Mouse (Mus musculus) embryonic facial prominence, embryonic 14.5 days (tissue): ENCODE results near the gene Olfr247. TPM values are rescaled to one million over a fixed set of nuclear protein-coding genes. Genes with fewer than 3 reads are reported as not detected.

Experiments
- ATAC-seq: fragments of 200-750 bp; cut with Nextera tagmentation; 2 replicates; pipeline ENCODE4 v1.8.0; 2017; ENCODE audit warnings: low read depth, moderate number of reproducible peaks, moderate TSS enrichment
- DNase-seq: peaks from one replicate; pipeline ENCODE4 v3.0.0-alpha.2; 2015; ENCODE audit warnings: low spot score
- H3K27ac ChIP-seq: fragments of 300-500 bp; sonication (generic); replicated peaks from 2 replicates; pipeline ENCODE4 v1.5.1; 2014; ENCODE audit warnings: low read depth, mild to moderate bottlenecking, low read length, moderate library complexity
- H3K27me3 ChIP-seq: fragments of 300-500 bp; sonication (generic); replicated peaks from 2 replicates; pipeline ENCODE4 v1.6.1; 2014; ENCODE audit warnings: low read length; ENCODE audit not compliant: control insufficient read depth, insufficient read depth
- H3K36me3 ChIP-seq: fragments of 300-500 bp; sonication (generic); 2 replicates; pipeline ENCODE4 v1.6.1; 2014; ENCODE audit warnings: low read length, mixed read lengths; ENCODE audit not compliant: control insufficient read depth, insufficient read depth
- H3K4me1 ChIP-seq: fragments of 300-500 bp; sonication (generic); 2 replicates; pipeline ENCODE4 v1.6.1; 2014; ENCODE audit warnings: antibody characterized with exemption, low read length; ENCODE audit not compliant: control insufficient read depth, insufficient read depth
- H3K4me2 ChIP-seq: fragments of 300-500 bp; sonication (generic); 2 replicates; pipeline ENCODE4 v1.6.1; 2014; ENCODE audit warnings: low read depth, mild to moderate bottlenecking, low read length, moderate library complexity, mixed read lengths
- H3K4me3 ChIP-seq: fragments of 300-500 bp; sonication (generic); 2 replicates; pipeline ENCODE4 v1.5.1; 2014; ENCODE audit warnings: low read depth, mild to moderate bottlenecking, low read length
- H3K9ac ChIP-seq: fragments of 300-500 bp; sonication (generic); 2 replicates; pipeline ENCODE4 v1.6.1; 2014; ENCODE audit warnings: low read depth, mild to moderate bottlenecking, low read length, moderate library complexity, mixed read lengths
- H3K9me3 ChIP-seq: fragments of 300-500 bp; sonication (generic); 2 replicates; pipeline ENCODE4 v1.6.1; 2016; ENCODE audit warnings: low read length; ENCODE audit not compliant: control insufficient read depth
- WGBS: fragments of 180-500 bp; shearing (Covaris S2); extraction: QIAGEN DNeasy Blood & Tissue Kit; methylation state at CpG from one replicate; pipeline ENCODE4 v1.1.7; 2014; 5-methylcytosine and 5-hydroxymethylcytosine counted together
- polyA plus RNA-seq: library from polyadenylated mRNA; unstranded; fragments of >200 nt; fragmentation: Nextera tagmentation; extraction: Ambion mirVana; gene quantifications from 2 replicates; pipeline ENCODE4 v1.2.1, GENCODE M21; 2014

Olfr247 gene
- polyA plus RNA-seq, 1 experiment from 2014 or later: not detected

DNA sequence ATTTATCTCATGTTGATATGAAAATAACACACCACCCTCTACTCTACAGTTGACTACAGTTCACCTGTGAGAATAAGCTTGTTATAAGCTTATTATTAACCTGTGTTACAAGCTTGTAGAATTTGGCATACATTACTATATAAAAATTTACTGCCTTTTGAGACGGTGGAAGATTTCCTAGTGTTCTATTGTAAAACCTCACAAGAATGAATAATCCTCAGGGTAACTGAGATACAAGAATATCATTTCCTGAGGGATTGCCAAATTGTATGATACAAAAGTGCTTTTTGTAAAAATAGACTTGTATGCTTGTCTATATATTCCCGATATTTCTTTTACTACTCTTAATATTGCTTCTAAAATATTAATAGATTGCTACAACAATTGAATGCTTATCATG lies 26.9 kb downstream of the Olfr247 start, which contains the start of gene Olfr818:
TSS of gene Olfr818 (minus strand) at position 101 of the 400 bp plus-strand sequence.
- H3K27me3 ChIP-seq: no peaks in the 10 kb centered on the region
- H3K4me2 ChIP-seq: no peak within 1 kb of the TSS
- H3K9ac ChIP-seq: no peak within 1 kb of the TSS
- DNase-seq: no peak
- no peaks in the 10 kb centered on the region for H3K36me3 ChIP-seq
- H3K9me3 ChIP-seq: no peaks in the 10 kb centered on the region
- no peaks in the 10 kb centered on the region for H3K4me1 ChIP-seq
- 92% methylated on average over 2 of the region's 2 CpGs for WGBS
- H3K4me3 ChIP-seq: no peak within 1 kb of the TSS
- ATAC-seq: no peak
- H3K27ac ChIP-seq: no peak within 1 kb of the TSS

Other genes starting within 250 kb of the Olfr247 start
- gene Olfr805, start 246.8 kb downstream of the Olfr247 start, polyA plus RNA-seq: not detected in 2 replicates
- gene Olfr806, start 234.2 kb downstream of the Olfr247 start, polyA plus RNA-seq: not detected in 2 replicates
- gene Olfr807, start 218.3 kb downstream of the Olfr247 start, polyA plus RNA-seq: not detected in 2 replicates
- gene Olfr808, start 210.7 kb downstream of the Olfr247 start, polyA plus RNA-seq: not detected in 2 replicates
- not detected in 2 replicates for gene Olfr809, start 201.5 kb downstream of the Olfr247 start, polyA plus RNA-seq
- gene Olfr810, start 181.2 kb downstream of the Olfr247 start, polyA plus RNA-seq: 0.07 and 0.22 TPM in 2 replicates
- gene Olfr811, start 171.7 kb downstream of the Olfr247 start, polyA plus RNA-seq: not detected in 2 replicates
- 0.16 and 0.21 TPM in 2 replicates for gene Olfr812, start 130.0 kb downstream of the Olfr247 start, polyA plus RNA-seq
- not detected in 2 replicates for gene Olfr813, start 120.8 kb downstream of the Olfr247 start, polyA plus RNA-seq
- not detected in 2 replicates for gene Olfr814, start 96.3 kb downstream of the Olfr247 start, polyA plus RNA-seq
- not detected in 2 replicates for gene Olfr815, start 70.3 kb downstream of the Olfr247 start, polyA plus RNA-seq
- 0.09 and 0.11 TPM in 2 replicates for gene Olfr816, start 60.5 kb downstream of the Olfr247 start, polyA plus RNA-seq
- gene Olfr818, start 27.0 kb downstream of the Olfr247 start, polyA plus RNA-seq: not detected in 2 replicates
- gene Olfr819, start 8.9 kb downstream of the Olfr247 start, polyA plus RNA-seq: not detected in 2 replicates
- gene Gm10310, start 8.9 kb upstream of the Olfr247 start, polyA plus RNA-seq: not detected in 2 replicates
- 0.12 and 0.33 TPM in 2 replicates for gene Olfr820, start 36.5 kb upstream of the Olfr247 start, polyA plus RNA-seq
- not detected in 2 replicates for gene Olfr821, start 54.2 kb upstream of the Olfr247 start, polyA plus RNA-seq
- 0.08 TPM in 1 of 2 replicates, not detected in the other for gene Olfr822, start 95.1 kb upstream of the Olfr247 start, polyA plus RNA-seq
- not detected in 2 replicates for gene Olfr823, start 139.2 kb upstream of the Olfr247 start, polyA plus RNA-seq
- not detected in 2 replicates for gene Olfr824, start 153.9 kb upstream of the Olfr247 start, polyA plus RNA-seq
- not detected in 2 replicates for gene Olfr825, start 190.6 kb upstream of the Olfr247 start, polyA plus RNA-seq
- 0.14 TPM in 1 of 2 replicates, not detected in the other for gene Olfr826, start 208.0 kb upstream of the Olfr247 start, polyA plus RNA-seq
- not detected in 2 replicates for gene Olfr827, start 238.3 kb upstream of the Olfr247 start, polyA plus RNA-seq